Mouse (Mus musculus): ENCODE measurements around the gene Usp1. TPM values are rescaled to one million over a fixed set of nuclear protein-coding genes. Genes with fewer than 3 reads are reported as not detected.
"Not testable (repeated sequence)": the region's sequence is repeated elsewhere in the genome, so short reads cannot be mapped to it uniquely, and the experiment has no call there.

Gene Usp1
- polyA plus RNA-seq, 1 experiment from 2014 or later = 51.0 TPM

DNA sequence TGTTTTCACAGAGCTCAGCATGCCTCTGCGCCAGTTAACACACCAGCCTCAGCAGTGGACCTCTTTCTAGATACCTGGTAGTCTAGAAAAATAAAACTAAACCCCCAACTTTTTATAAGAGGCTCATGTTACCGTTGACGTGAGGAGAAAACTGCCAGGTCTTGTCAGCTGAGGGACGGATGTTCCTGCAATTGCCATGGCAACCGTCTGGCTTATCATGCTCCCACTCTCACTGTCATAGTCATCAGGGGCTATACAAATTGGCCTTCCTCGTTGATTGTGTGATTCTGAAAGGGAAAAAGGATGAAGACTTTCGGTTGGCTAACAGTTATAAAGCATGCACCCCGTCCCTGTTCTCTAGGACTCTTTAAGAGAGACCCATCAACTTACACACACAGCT, 52.1 kb downstream of the Usp1 start:
- H3K9me3 ChIP-seq (ENCODE audit: control insufficient read depth) = no peaks in the 10 kb centered on the region
- TF ChIP-seq CTCF (IDR thresholded peaks at IDR 0.05; ENCODE audit: low read depth) = no peak
- no peak for ATAC-seq
- no peak overlapping the region for H3K27ac ChIP-seq (ENCODE audit: low read depth, low read length)
- no peak overlapping the region for H3K4me2 ChIP-seq (replicated peaks; ENCODE audit: low read depth)
- WGBS = 78% methylated on average over 8 of the region's 8 CpGs
- no peak overlapping the region for H3K9ac ChIP-seq (ENCODE audit: low read depth, low read length)
- H3K36me3 ChIP-seq (ENCODE audit: control insufficient read depth, insufficient read depth) = peaks cover 55% of the 10 kb centered on the region
- H3K4me3 ChIP-seq (ENCODE audit: low read depth, low read length) = no peak overlapping the region
- no peaks in the 10 kb centered on the region for H3K4me1 ChIP-seq (replicated peaks; ENCODE audit: control insufficient read depth, insufficient read depth, low read length)
- no peaks in the 10 kb centered on the region for H3K27me3 ChIP-seq (replicated peaks; ENCODE audit: control insufficient read depth, insufficient read depth, low read length)

DNA sequence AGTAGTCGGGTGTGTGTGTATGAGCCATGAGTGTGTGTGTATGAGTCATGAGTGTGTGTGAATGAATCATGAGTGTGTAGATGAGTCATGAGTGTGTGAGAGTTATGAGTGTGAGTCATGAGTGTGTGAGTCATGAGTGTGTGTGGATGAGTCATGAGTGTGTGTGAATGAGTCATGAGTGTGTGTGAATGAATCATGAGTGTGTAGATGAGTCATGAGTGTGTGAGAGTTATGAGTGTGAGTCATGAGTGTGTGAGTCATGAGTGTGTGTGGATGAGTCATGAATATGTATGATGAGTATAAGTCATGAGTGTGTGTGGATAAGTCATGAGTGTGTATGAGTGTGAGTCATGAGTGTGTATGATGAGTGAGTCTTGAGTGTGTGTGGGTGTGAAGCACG, 54.7 kb downstream of the Usp1 start:
- H3K9me3 ChIP-seq (ENCODE audit: control insufficient read depth); H3K9ac ChIP-seq (ENCODE audit: low read depth, low read length); H3K4me2 ChIP-seq (replicated peaks; ENCODE audit: low read depth); H3K27me3 ChIP-seq (replicated peaks; ENCODE audit: control insufficient read depth, insufficient read depth, low read length); H3K27ac ChIP-seq (ENCODE audit: low read depth, low read length); H3K4me3 ChIP-seq (ENCODE audit: low read depth, low read length); H3K4me1 ChIP-seq (replicated peaks; ENCODE audit: control insufficient read depth, insufficient read depth, low read length): not testable (repeated sequence)
- WGBS = 95% methylated on average over 2 of the region's 2 CpGs
- H3K36me3 ChIP-seq (ENCODE audit: control insufficient read depth, insufficient read depth) = peaks cover 35% of the 10 kb centered on the region
- peak; percentile 33; the same call in 1 of the 2 replicates for ATAC-seq

DNA sequence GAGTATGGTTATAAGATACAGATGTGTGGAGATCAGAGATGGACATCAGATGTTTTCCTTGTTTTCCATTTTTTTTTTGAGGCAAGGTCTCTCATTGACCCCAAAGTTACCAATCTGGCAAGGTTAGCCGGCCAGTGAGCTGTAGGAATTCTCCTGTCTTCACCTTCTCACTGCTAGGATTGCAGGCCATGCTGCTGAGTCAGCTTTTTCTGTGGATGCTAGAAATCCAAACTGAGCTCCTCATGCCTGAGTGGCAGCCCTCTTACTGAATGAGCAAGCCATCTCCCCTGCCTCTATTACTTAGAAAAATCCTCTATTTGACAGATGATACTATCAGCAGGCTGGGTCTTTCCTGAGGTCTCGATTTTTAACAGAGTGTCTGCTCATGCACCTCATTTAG, 55.1 kb downstream of the Usp1 start:
- WGBS = 98% methylated on average over 2 of the region's 2 CpGs
- no peak for TF ChIP-seq CTCF (IDR thresholded peaks at IDR 0.05; ENCODE audit: low read depth)

DNA sequence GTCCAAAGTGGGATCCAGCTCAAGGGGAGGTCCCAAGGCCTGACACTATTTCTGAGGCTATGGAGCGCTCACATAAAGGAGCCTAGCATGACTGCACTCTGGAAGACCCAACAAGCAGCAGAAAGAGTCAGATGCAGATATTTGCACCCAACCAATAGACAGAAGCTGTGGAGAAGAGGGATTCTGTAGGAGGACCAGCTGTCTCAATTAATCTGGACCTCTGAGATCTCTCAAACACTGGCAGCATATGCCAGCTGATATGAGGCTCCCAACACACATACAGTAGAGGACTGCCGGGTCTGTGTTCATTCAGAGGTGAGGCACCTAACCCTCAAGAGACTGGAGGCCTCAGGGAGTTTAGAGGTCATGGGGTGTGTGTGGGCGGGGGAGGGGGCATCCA, 56.4 kb downstream of the Usp1 start:
- H3K36me3 ChIP-seq (ENCODE audit: control insufficient read depth, insufficient read depth) = peaks cover 39% of the 10 kb centered on the region
- 68% methylated on average over 3 of the region's 3 CpGs for WGBS
- H3K9me3 ChIP-seq (ENCODE audit: control insufficient read depth); H3K4me2 ChIP-seq (replicated peaks; ENCODE audit: low read depth); ATAC-seq; H3K9ac ChIP-seq (ENCODE audit: low read depth, low read length); H3K27me3 ChIP-seq (replicated peaks; ENCODE audit: control insufficient read depth, insufficient read depth, low read length); H3K4me3 ChIP-seq (ENCODE audit: low read depth, low read length); H3K4me1 ChIP-seq (replicated peaks; ENCODE audit: control insufficient read depth, insufficient read depth, low read length); H3K27ac ChIP-seq (ENCODE audit: low read depth, low read length): not testable (repeated sequence)

More for the DNA sequence above, 55.1 kb downstream of the Usp1 start:
- Histone ChIP-seq H3K4me3 (ENCODE audit: low read depth, low read length) (no peak overlapping the region), H3K27ac (ENCODE audit: low read depth, low read length) (no peak overlapping the region), H3K27me3 (replicated peaks; ENCODE audit: control insufficient read depth, insufficient read depth, low read length) (no peaks in the 10 kb centered on the region), H3K9ac (ENCODE audit: low read depth, low read length) (no peak overlapping the region), H3K36me3 (ENCODE audit: control insufficient read depth, insufficient read depth) (peaks cover 36% of the 10 kb centered on the region), H3K4me1 (replicated peaks; ENCODE audit: control insufficient read depth, insufficient read depth, low read length) (no peaks in the 10 kb centered on the region), H3K4me2 (replicated peaks; ENCODE audit: low read depth) (no peak overlapping the region), H3K9me3 (ENCODE audit: control insufficient read depth) (no peaks in the 10 kb centered on the region)
- ATAC-seq = no peak

DNA sequence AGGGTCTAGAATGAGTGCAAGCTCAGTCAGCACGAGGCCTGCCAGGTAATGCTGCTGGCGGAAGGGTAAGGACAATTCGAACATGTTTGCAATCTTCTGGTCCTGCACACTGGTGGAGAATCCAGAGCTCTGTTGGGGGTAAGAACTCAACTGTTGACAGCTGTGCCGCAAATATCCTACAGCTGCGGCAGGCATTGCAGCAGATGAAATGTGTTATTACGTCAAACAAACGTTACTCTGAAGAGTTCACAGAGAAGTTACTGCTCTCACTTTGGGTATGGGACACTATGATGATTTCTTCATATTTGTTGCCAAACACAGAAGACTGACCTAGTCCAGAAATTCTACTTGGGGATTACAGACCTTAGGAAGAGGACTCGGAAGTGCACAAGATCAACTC, 61.1 kb downstream of the Usp1 start:
- 82% methylated on average over 8 of the region's 8 CpGs for WGBS
- no peak overlapping the region for H3K9ac ChIP-seq (ENCODE audit: low read depth, low read length)
- no peak overlapping the region for H3K4me2 ChIP-seq (replicated peaks; ENCODE audit: low read depth)
- no peaks in the 10 kb centered on the region for H3K27me3 ChIP-seq (replicated peaks; ENCODE audit: control insufficient read depth, insufficient read depth, low read length)
- TF ChIP-seq CTCF (IDR thresholded peaks at IDR 0.05; ENCODE audit: low read depth) = no peak
- no peaks in the 10 kb centered on the region for H3K4me1 ChIP-seq (replicated peaks; ENCODE audit: control insufficient read depth, insufficient read depth, low read length)
- no peak for ATAC-seq
- no peak overlapping the region for H3K27ac ChIP-seq (ENCODE audit: low read depth, low read length)
- H3K9me3 ChIP-seq (ENCODE audit: control insufficient read depth) = no peaks in the 10 kb centered on the region
- H3K4me3 ChIP-seq (ENCODE audit: low read depth, low read length) = no peak overlapping the region
- peaks cover 43% of the 10 kb centered on the region for H3K36me3 ChIP-seq (ENCODE audit: control insufficient read depth, insufficient read depth)

Other genes starting within 250 kb of the Usp1 start
- gene L1td1, start 197.1 kb upstream of the Usp1 start, polyA plus RNA-seq (2015; fragmentation: Nextera tagmentation; extraction: Ambion mirVana) = not detected in 2 replicates
- 0.31 and 0.34 TPM in 2 replicates for gene Kank4, start 106.3 kb upstream of the Usp1 start, polyA plus RNA-seq (2015; fragmentation: Nextera tagmentation; extraction: Ambion mirVana)
- gene I0C0044D17Rik, start 100.0 kb upstream of the Usp1 start, polyA plus RNA-seq (2015; fragmentation: Nextera tagmentation; extraction: Ambion mirVana) = not detected in 2 replicates
- gene Angptl3, start 107.1 kb downstream of the Usp1 start, polyA plus RNA-seq (2015; fragmentation: Nextera tagmentation; extraction: Ambion mirVana) = 0.42 and 0.73 TPM in 2 replicates
- 18.7 and 21.3 TPM in 2 replicates for gene Dock7, start 197.1 kb downstream of the Usp1 start, polyA plus RNA-seq (2015; fragmentation: Nextera tagmentation; extraction: Ambion mirVana)